Mouse (Mus musculus) liver, embryonic 14.5 days (tissue): ENCODE measurements around the gene Selenom.

Source experiments
- CTCF ChIP-seq: IDR thresholded peaks from 2 replicates; pipeline ENCODE4 v1.5.1; 2016; ENCODE audit warnings: antibody characterized with exemption, low read depth, control low read depth
- EP300 ChIP-seq: IDR thresholded peaks from 2 replicates; pipeline ENCODE4 v1.6.1; 2016; ENCODE audit warnings: antibody characterized with exemption, low read depth

GRCm38 (mm10) chr11:3523840-3524582 is 9.5 kb downstream of the Selenom start:
- TF ChIP-seq CTCF = no peak
- TF ChIP-seq EP300 = no peak
